Mouse (Mus musculus): Measurements from ENCODE around the gene Col27a1. TPM values are rescaled to one million over a fixed set of nuclear protein-coding genes. Genes with fewer than 3 reads are reported as not detected.

Gene Col27a1
- polyA plus RNA-seq, 1 experiment from 2014 or later = 25.8 TPM

GRCm38 (mm10) chr4:63362150-63362549, 148.3 kb downstream of the Col27a1 start, which contains the start of gene Orm2:
Gene Orm2, plus strand, starts transcription at chr4:63362449.
- no peaks in the 10 kb centered on the region for H3K4me1 ChIP-seq (ENCODE audit: insufficient read depth)
- H3K27me3 ChIP-seq (ENCODE audit: insufficient read depth, low read length) = no peaks in the 10 kb centered on the region
- DNase-seq (no peak), ATAC-seq (ENCODE audit: insufficient read depth) (no peak)
- 77% methylated on average over 5 of the region's 5 CpGs for WGBS
- H3K9ac ChIP-seq = no peak within 1 kb of the TSS
- H3K4me2 ChIP-seq = no peak within 1 kb of the TSS
- no peak for TF ChIP-seq CTCF (IDR thresholded peaks at IDR 0.05; ENCODE audit: low read depth)
- no peak within 1 kb of the TSS for H3K4me3 ChIP-seq (ENCODE audit: low read depth, low read length)
- no peaks in the 10 kb centered on the region for H3K9me3 ChIP-seq (ENCODE audit: low read depth, low read length)
- no peak within 1 kb of the TSS for H3K27ac ChIP-seq (ENCODE audit: low read depth)
- peaks cover 3% of the 10 kb centered on the region for H3K36me3 ChIP-seq (ENCODE audit: insufficient read depth)

- Histone ChIP-seq H3K4me3 (ENCODE audit: low read depth, low read length) (no peak overlapping the region), H3K9me3 (ENCODE audit: low read depth, low read length) (no peaks in the 10 kb centered on the region), H3K27me3 (ENCODE audit: insufficient read depth, low read length) (no peaks in the 10 kb centered on the region), H3K27ac (ENCODE audit: low read depth) (no peak overlapping the region), H3K36me3 (ENCODE audit: insufficient read depth) (peaks cover 51% of the 10 kb centered on the region), H3K4me1 (ENCODE audit: insufficient read depth) (no peaks in the 10 kb centered on the region), H3K4me2 (no peak overlapping the region), H3K9ac (no peak overlapping the region)
- ATAC-seq (ENCODE audit: insufficient read depth) = peak; percentile 80; the same call in 1 of the 2 replicates
- DNase-seq = peak; percentile 93
- WGBS = 19% methylated on average over 4 of the region's 4 CpGs
- peak; percentile 99 for TF ChIP-seq CTCF (IDR thresholded peaks at IDR 0.05; ENCODE audit: low read depth)
These were observed 154.8 kb downstream of the Col27a1 start for GRCm38 (mm10) chr4:63368577-63368976.

- Histone ChIP-seq H3K36me3 (ENCODE audit: insufficient read depth) (peaks cover 71% of the 10 kb centered on the region), H3K9ac (no peak overlapping the region), H3K4me1 (ENCODE audit: insufficient read depth) (no peaks in the 10 kb centered on the region), H3K4me2 (no peak overlapping the region), H3K9me3 (ENCODE audit: low read depth, low read length) (no peaks in the 10 kb centered on the region), H3K4me3 (ENCODE audit: low read depth, low read length) (no peak overlapping the region), H3K27ac (ENCODE audit: low read depth) (no peak overlapping the region), H3K27me3 (ENCODE audit: insufficient read depth, low read length) (no peaks in the 10 kb centered on the region)
- TF ChIP-seq CTCF (IDR thresholded peaks at IDR 0.05; ENCODE audit: low read depth) = no peak
- DNase-seq (no peak), ATAC-seq (ENCODE audit: insufficient read depth) (no peak)
- 45% methylated on average over 7 of the region's 7 CpGs for WGBS
These were observed 157.1 kb downstream of the Col27a1 start for GRCm38 (mm10) chr4:63370897-63371296.

GRCm38 (mm10) chr4:63371890-63372289, 158.1 kb downstream of the Col27a1 start:
- no peak overlapping the region for H3K4me3 ChIP-seq (ENCODE audit: low read depth, low read length)
- WGBS = 62% methylated on average over 3 of the region's 3 CpGs
- ATAC-seq (ENCODE audit: insufficient read depth) = no peak
- no peaks in the 10 kb centered on the region for H3K27me3 ChIP-seq (ENCODE audit: insufficient read depth, low read length)
- H3K9me3 ChIP-seq (ENCODE audit: low read depth, low read length) = no peaks in the 10 kb centered on the region
- no peak overlapping the region for H3K27ac ChIP-seq (ENCODE audit: low read depth)
- H3K36me3 ChIP-seq (ENCODE audit: insufficient read depth) = peaks cover 80% of the 10 kb centered on the region
- peak; percentile 63 for TF ChIP-seq CTCF (IDR thresholded peaks at IDR 0.05; ENCODE audit: low read depth)
- DNase-seq = peak; percentile 73
- no peak overlapping the region for H3K4me2 ChIP-seq
- H3K4me1 ChIP-seq (ENCODE audit: insufficient read depth) = no peaks in the 10 kb centered on the region
- no peak overlapping the region for H3K9ac ChIP-seq

- TF ChIP-seq CTCF (IDR thresholded peaks at IDR 0.05; ENCODE audit: low read depth) = no peak
- 87% methylated on average over 8 of the region's 8 CpGs for WGBS
- H3K36me3 ChIP-seq (ENCODE audit: insufficient read depth) = peaks cover 81% of the 10 kb centered on the region
These were observed 159.6 kb downstream of the Col27a1 start for GRCm38 (mm10) chr4:63373404-63373803.

GRCm38 (mm10) chr4:63374331-63374730, 160.5 kb downstream of the Col27a1 start:
- no peak overlapping the region for H3K27ac ChIP-seq (ENCODE audit: low read depth)
- no peaks in the 10 kb centered on the region for H3K9me3 ChIP-seq (ENCODE audit: low read depth, low read length)
- no peak overlapping the region for H3K9ac ChIP-seq
- no peak for TF ChIP-seq CTCF (IDR thresholded peaks at IDR 0.05; ENCODE audit: low read depth)
- no peak overlapping the region for H3K4me3 ChIP-seq (ENCODE audit: low read depth, low read length)
- ATAC-seq (ENCODE audit: insufficient read depth) (peak; percentile 15; the same call in 1 of the 2 replicates), DNase-seq (no peak)
- WGBS = 72% methylated on average over 12 of the region's 12 CpGs
- H3K4me2 ChIP-seq = no peak overlapping the region
- no peaks in the 10 kb centered on the region for H3K27me3 ChIP-seq (ENCODE audit: insufficient read depth, low read length)
- peaks cover 84% of the 10 kb centered on the region for H3K36me3 ChIP-seq (ENCODE audit: insufficient read depth)
- no peaks in the 10 kb centered on the region for H3K4me1 ChIP-seq (ENCODE audit: insufficient read depth)

More at GRCm38 (mm10) chr4:63373404-63373803, 159.6 kb downstream of the Col27a1 start:
- Histone ChIP-seq H3K27me3 (ENCODE audit: insufficient read depth, low read length) (no peaks in the 10 kb centered on the region), H3K4me1 (ENCODE audit: insufficient read depth) (no peaks in the 10 kb centered on the region), H3K4me3 (ENCODE audit: low read depth, low read length) (no peak overlapping the region), H3K9ac (no peak overlapping the region), H3K27ac (ENCODE audit: low read depth) (no peak overlapping the region), H3K9me3 (ENCODE audit: low read depth, low read length) (no peaks in the 10 kb centered on the region), H3K4me2 (no peak overlapping the region)
- DNase-seq (no peak), ATAC-seq (ENCODE audit: insufficient read depth) (no peak)

- no peak overlapping the region for H3K4me2 ChIP-seq
- no peak overlapping the region for H3K9ac ChIP-seq
- TF ChIP-seq CTCF (IDR thresholded peaks at IDR 0.05; ENCODE audit: low read depth) = no peak
- 48% methylated on average over 1 of the region's 1 CpGs for WGBS
- H3K4me1 ChIP-seq (ENCODE audit: insufficient read depth) = no peaks in the 10 kb centered on the region
- no peak for ATAC-seq (ENCODE audit: insufficient read depth)
- DNase-seq = peak; percentile 31
- no peaks in the 10 kb centered on the region for H3K27me3 ChIP-seq (ENCODE audit: insufficient read depth, low read length)
- no peak overlapping the region for H3K4me3 ChIP-seq (ENCODE audit: low read depth, low read length)
- peaks cover 85% of the 10 kb centered on the region for H3K36me3 ChIP-seq (ENCODE audit: insufficient read depth)
- no peak overlapping the region for H3K27ac ChIP-seq (ENCODE audit: low read depth)
- no peaks in the 10 kb centered on the region for H3K9me3 ChIP-seq (ENCODE audit: low read depth, low read length)
These were observed 161.6 kb downstream of the Col27a1 start for GRCm38 (mm10) chr4:63375367-63375766.

GRCm38 (mm10) chr4:63377483-63377882, 163.7 kb downstream of the Col27a1 start:
- WGBS = 66% methylated on average over 7 of the region's 7 CpGs
- no peaks in the 10 kb centered on the region for H3K4me1 ChIP-seq (ENCODE audit: insufficient read depth)
- no peaks in the 10 kb centered on the region for H3K9me3 ChIP-seq (ENCODE audit: low read depth, low read length)
- peak; percentile 20 for DNase-seq
- peaks cover 91% of the 10 kb centered on the region for H3K36me3 ChIP-seq (ENCODE audit: insufficient read depth)
- H3K27ac ChIP-seq (ENCODE audit: low read depth) = no peak overlapping the region
- no peak for ATAC-seq (ENCODE audit: insufficient read depth)
- H3K27me3 ChIP-seq (ENCODE audit: insufficient read depth, low read length) = no peaks in the 10 kb centered on the region
- H3K4me3 ChIP-seq (ENCODE audit: low read depth, low read length) = no peak overlapping the region
- no peak overlapping the region for H3K4me2 ChIP-seq
- H3K9ac ChIP-seq = no peak overlapping the region
- peak; percentile 50 for TF ChIP-seq CTCF (IDR thresholded peaks at IDR 0.05; ENCODE audit: low read depth)
